Mouse (Mus musculus) frontal cortex, adult (tissue): ENCODE data around the gene Tbx19.
A peak's percentile ranks its signal among the peaks of the same experiment; 100 is the strongest.

ENCODE experiments used
- ATAC-seq: cut with Nextera tagmentation; 2 replicates; pipeline ENCODE4 v1.9.2; 2017; ENCODE audit warnings: mild to moderate bottlenecking, moderate library complexity, mixed read lengths; ENCODE audit not compliant: low TSS enrichment

The Tbx19 gene

GRCm38 (mm10) chr1:165114460-165115175 lies 46.0 kb downstream of the Tbx19 start:
- ATAC-seq, result peak; percentile 69

GRCm38 (mm10) chr1:165113700-165114099 lies 46.9 kb downstream of the Tbx19 start:
- ATAC-seq, result peak; percentile 60

GRCm38 (mm10) chr1:165110659-165111058 lies 49.9 kb downstream of the Tbx19 start:
- ATAC-seq, result no peak

- ATAC-seq, result no peak
Observed at GRCm38 (mm10) chr1:165109135-165109534, 51.4 kb downstream of the Tbx19 start.

- ATAC-seq, result no peak
Observed at GRCm38 (mm10) chr1:165108477-165108876, 52.1 kb downstream of the Tbx19 start.

- no peak; the same call in 1 of the 2 replicates for ATAC-seq
Observed at GRCm38 (mm10) chr1:165106011-165106385, 54.6 kb downstream of the Tbx19 start.

GRCm38 (mm10) chr1:165105270-165106010 lies 55.1 kb downstream of the Tbx19 start:
- ATAC-seq, result peak; percentile 79

- ATAC-seq, result peak; percentile 94
Observed at GRCm38 (mm10) chr1:165104707-165105259, 55.8 kb downstream of the Tbx19 start.

GRCm38 (mm10) chr1:165099569-165099968 lies 61.0 kb downstream of the Tbx19 start:
- ATAC-seq, result no peak

GRCm38 (mm10) chr1:165094871-165095270 lies 65.7 kb downstream of the Tbx19 start:
- no peak for ATAC-seq

GRCm38 (mm10) chr1:165091721-165092120 lies 68.9 kb downstream of the Tbx19 start:
- ATAC-seq, result peak; percentile 94

GRCm38 (mm10) chr1:165089556-165089955 lies 71.0 kb downstream of the Tbx19 start:
- no peak for ATAC-seq
